Mouse (Mus musculus) thymus, postnatal 36 days (tissue): ENCODE results near the gene Bicdl2.
A peak's percentile ranks its signal among the peaks of the same experiment; 100 is the strongest.

ENCODE experiments used
- DNase-seq, 2 experiments: peaks; one replicate each; pipeline ENCODE4 v3.0.0; 2022; ENCODE audit warnings: mixed read lengths in 2 of 2

Gene Bicdl2

DNA sequence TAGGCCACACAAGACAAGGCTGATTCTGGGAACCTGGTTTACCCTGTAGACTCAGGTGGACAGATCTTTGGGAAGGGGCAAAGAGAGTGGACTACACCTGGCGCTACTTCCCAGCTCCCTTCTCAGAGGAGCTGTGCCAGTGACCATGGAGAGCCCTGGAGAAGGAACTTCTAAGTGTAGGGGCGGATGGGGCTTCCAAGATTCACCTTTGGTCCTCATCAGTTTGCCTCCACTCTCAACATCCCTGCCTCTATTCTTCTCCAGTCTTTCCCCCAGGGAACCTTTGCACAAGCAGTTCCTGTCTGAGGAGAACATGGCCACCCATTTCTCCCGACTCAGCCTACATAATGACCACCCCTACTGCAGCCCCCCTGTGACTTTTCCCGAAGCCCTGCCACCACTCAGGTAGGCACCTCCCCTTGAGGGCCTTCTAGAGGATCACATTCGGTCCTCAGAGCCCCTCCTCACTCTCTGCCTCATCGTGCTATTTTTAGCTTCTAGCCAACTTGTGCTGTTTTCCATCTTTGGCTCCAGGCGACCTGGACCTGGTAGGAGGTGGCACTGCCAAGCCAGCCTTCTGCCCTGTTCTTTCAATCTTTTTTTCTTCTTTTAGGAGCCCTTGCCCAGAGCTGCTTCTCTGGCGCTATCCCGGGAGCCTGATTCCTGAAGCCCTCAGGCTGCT is 14.1 kb downstream of the Bicdl2 start:
- DNase-seq, result no peak

DNA sequence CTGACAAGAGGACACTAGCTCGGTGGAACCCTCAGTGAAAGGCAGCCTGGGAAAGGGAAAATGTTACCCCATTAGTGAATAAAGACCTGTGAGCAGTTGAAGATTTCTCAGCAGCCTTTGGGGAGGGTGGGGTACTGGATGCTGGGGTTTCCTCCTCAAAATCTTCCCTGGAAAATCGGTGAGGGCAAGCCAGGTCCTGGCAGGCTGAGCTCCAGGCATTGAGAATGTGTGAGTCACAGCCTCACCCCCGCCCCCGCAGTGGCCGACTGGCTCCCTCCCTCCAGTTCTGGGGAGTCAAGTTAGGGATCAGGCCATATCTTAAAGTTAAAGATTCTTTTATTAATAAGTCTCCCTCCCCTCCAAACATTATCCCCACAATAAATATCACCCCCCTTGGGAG is 14.8 kb downstream of the Bicdl2 start:
- DNase-seq, result no peak

GRCm38 (mm10) chr17:23675564-23676281 is 15.4 kb downstream of the Bicdl2 start:
- DNase-seq, result peak in 1 of 2 experiments; percentile 32

- DNase-seq, result peak in 1 of 2 experiments; percentile 52
Observed at GRCm38 (mm10) chr17:23676473-23677031, 16.2 kb downstream of the Bicdl2 start.

DNA sequence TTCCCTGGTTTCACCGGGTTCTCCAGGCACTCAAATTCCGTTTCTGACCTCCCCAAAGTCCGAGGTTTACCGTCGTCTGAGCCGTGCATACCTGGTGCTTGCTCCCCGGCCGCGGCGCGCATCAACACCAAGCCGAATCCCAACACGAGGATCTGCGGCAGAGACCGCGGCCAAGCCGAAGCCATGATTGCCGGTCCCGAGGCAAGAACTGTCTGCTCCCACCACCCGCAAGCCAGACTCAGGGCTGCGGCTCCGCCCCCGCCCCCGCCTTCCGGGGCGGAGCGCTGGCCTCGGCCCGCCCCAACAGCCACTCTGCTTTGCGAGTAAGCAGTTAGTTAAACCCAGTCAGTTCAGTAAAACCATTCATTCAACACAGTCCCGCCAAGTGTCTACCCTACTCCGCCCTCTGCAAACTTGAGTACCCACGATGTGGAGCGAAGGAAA is 17.0 kb downstream of the Bicdl2 start, which contains the start of gene Tnfrsf12a:
Gene Tnfrsf12a, minus strand, starts transcription at position 233 of the 444 bp plus-strand sequence.
- DNase-seq, result peak; percentile 87 to 92

GRCm38 (mm10) chr17:23679127-23679835 is 19.0 kb downstream of the Bicdl2 start, which contains the start of gene Cldn6:
TSS of gene Cldn6 (plus strand) at chr17:23679249.
- no peak for DNase-seq

GRCm38 (mm10) chr17:23680336-23680735 is 20.0 kb downstream of the Bicdl2 start:
- no peak for DNase-seq

DNA sequence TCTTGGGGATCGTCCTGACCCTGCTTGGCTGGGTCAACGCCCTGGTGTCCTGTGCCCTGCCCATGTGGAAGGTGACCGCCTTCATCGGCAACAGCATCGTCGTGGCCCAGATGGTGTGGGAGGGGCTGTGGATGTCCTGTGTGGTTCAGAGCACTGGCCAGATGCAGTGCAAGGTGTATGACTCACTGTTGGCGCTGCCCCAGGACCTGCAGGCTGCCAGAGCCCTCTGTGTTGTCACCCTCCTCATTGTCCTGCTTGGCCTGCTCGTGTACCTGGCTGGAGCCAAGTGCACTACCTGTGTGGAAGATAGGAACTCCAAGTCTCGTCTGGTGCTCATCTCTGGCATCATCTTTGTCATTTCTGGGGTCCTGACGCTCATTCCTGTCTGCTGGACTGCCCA is 20.8 kb downstream of the Bicdl2 start:
- DNase-seq, result no peak

GRCm38 (mm10) chr17:23682092-23682491 is 21.8 kb downstream of the Bicdl2 start:
- DNase-seq, result no peak

- no peak for DNase-seq
Observed at GRCm38 (mm10) chr17:23682530-23682929, 22.2 kb downstream of the Bicdl2 start.

GRCm38 (mm10) chr17:23683226-23683625 is 22.9 kb downstream of the Bicdl2 start:
- DNase-seq, result no peak

GRCm38 (mm10) chr17:23683856-23684672 is 23.8 kb downstream of the Bicdl2 start, which contains the start of gene Cldn9:
TSS of gene Cldn9 (minus strand) at chr17:23684026.
- DNase-seq, result no peak

- no peak for DNase-seq
Observed at GRCm38 (mm10) chr17:23694491-23694890, 34.2 kb downstream of the Bicdl2 start.

- no peak for DNase-seq
Observed at GRCm38 (mm10) chr17:23695801-23696200, 35.5 kb downstream of the Bicdl2 start.

DNA sequence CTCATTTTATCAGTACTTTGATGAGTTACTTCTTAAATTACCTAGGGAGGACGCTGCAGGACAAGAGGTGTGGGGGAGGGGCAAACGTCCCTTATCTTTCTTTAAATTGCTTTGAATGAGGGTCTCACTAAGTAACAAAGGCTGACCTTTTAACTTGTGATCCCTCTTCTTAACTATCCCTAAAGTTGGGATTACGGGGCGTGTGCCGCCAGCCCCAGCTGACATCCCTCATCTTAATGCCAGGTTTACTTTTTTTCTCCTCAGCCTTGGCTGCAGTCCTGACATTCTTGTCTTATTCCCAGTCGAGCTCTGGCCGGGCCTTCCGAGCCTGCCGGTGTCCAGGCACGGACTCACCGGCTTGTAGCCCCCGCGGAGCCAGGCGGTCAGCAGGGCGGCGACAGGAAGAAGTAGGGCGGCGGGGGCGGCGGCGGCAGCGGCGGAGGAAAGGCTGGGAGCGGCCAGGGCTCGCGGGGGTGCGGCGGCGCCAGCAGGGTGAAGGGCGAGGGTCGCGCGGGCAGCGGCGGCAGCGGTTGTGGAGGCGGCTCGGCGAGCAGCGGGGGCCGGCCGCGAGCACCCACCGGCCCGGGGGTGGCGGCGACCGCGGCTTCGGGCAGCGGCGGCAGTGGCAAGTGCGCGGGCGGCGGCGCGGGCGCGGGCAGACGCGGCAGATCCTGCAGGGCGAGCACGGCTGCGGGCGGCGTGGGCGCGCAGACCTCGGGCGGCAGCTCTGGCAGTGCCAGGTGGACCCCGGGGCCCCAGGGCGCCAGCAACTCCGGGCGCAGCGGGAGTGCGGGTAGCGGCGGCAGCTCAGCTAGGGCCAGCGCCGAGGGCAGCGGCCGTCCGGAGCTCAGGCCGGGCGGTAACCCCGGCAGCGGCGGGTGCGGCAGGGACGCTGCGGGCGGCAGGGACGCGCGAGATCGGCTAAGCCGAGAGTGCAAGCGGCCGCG is 39.1 kb downstream of the Bicdl2 start:
- peak; percentile 12 to 29 for DNase-seq

DNA sequence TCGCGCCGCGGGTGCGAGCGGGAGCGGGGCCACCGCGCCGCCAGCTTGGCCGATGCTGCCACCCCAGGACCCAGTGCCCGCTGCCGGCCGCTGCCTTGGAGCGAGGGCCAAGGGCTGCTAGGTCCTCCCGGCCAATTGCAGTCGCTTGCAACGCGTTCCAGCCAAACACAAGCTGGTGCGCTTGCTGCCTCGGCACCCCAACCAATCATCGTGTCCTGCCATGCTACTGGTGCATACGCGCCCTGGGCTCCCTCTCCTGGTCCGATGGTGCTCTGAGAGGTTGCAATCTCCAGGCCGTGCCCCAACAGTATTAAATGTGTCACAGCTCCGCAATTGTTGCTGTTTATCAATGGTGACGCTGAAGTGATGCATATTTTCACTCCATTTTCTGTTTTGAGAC is 39.8 kb downstream of the Bicdl2 start:
- DNase-seq, result peak; percentile 78 to 82

DNA sequence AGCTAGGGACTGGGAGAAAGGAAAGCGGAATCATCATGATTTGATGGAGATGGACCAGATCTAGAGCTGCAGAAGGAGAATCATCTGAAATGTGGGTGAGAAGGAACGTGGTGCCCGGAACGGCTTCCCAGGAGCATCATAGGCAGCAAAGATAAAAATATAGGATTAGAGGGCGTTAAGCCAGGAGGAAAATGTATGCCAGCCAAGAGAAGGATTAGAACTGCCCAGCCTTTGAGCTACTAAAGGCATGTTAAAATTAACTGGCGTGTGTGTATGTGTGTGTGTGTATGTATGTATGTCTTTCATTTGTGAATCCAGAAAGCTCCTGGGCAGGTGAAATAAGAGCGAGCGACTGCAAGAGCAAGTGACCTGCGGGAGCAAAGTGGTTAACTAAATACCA is 43.0 kb downstream of the Bicdl2 start:
- DNase-seq, result no peak

- no peak for DNase-seq
Observed at GRCm38 (mm10) chr17:23704741-23705140, 44.4 kb downstream of the Bicdl2 start.

DNA sequence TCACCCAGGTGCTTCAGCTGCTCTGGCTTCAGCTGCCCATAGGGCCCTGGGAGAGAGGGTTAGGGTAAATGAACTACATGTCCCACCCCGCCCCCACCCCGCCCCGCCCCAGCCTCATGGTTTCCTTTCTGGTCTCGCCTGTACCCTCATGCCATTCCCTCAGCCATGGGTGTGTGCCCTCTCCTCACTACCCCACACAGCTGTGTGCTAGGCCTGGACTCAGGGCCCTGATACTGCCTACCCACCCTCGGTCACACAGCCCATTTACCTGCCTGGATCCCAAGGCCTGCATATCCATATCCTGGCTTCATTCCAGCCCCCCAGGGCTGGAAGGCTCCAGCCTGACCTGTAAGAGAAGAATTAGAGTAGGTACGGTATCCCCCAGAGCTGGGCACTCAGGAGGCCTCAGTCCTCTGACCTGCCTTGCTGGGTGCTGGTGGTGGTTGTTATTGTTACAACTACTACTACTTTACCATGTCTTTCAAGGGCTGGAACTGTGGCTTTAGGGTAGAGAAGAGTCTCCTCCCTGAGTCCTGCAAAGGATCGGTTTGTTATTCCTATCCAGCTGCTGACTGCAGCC is 45.3 kb downstream of the Bicdl2 start:
- DNase-seq, result no peak

GRCm38 (mm10) chr17:23706212-23706611 is 45.9 kb downstream of the Bicdl2 start:
- DNase-seq, result peak; percentile 60 to 64

- DNase-seq, result no peak
Observed at GRCm38 (mm10) chr17:23717003-23717402, 56.7 kb downstream of the Bicdl2 start.
